Mouse (Mus musculus): ENCODE measurements around the gene Pou6f1.
A peak's percentile ranks its signal among the peaks of the same experiment; 100 is the strongest.
"Not testable (repeated sequence)": the region's sequence is repeated elsewhere in the genome, so short reads cannot be mapped to it uniquely, and the experiment has no call there.

Pou6f1 gene

DNA sequence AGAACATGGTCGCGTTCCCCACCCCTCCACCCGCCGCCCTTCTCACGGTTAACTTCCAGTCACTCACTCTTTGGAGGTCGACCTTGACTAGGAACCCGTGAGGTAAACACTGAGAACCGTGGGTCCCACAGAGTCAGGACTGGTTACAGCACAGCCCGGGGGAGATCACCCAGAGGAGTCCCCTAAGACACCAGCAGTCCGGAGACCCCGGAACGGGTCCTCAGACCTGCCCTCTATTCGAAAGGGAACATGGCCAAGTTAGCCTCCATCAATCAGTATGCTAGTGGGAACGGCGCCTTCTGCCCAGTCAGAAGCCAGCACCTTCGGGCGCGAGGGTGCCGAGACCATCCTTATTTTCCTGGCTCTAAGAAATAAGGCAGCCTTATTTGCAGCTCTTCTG is 16.4 kb upstream of the Pou6f1 start:
- no peak for DNase-seq

DNA sequence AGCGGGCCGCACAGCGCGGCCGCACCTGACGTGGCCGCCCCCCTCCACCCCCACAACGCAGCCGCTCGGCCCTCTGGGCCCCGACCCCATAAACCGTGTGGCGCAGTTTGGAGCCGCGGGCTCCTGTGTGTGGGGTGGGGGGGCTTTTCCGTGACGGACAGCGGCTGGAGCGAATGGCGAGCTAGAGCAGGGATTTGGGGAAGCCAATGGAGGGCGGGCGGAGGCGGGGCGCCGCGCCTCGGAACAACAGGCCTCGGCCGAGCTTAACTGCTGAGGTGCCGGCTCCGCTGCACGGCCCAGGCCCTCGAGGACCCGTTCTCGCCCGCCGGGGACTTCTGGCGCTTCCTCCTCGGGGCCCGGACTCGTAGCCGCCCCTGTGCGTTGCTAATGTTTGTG is 16.0 kb upstream of the Pou6f1 start:
- peak; percentile 91 to 96 for DNase-seq

DNA sequence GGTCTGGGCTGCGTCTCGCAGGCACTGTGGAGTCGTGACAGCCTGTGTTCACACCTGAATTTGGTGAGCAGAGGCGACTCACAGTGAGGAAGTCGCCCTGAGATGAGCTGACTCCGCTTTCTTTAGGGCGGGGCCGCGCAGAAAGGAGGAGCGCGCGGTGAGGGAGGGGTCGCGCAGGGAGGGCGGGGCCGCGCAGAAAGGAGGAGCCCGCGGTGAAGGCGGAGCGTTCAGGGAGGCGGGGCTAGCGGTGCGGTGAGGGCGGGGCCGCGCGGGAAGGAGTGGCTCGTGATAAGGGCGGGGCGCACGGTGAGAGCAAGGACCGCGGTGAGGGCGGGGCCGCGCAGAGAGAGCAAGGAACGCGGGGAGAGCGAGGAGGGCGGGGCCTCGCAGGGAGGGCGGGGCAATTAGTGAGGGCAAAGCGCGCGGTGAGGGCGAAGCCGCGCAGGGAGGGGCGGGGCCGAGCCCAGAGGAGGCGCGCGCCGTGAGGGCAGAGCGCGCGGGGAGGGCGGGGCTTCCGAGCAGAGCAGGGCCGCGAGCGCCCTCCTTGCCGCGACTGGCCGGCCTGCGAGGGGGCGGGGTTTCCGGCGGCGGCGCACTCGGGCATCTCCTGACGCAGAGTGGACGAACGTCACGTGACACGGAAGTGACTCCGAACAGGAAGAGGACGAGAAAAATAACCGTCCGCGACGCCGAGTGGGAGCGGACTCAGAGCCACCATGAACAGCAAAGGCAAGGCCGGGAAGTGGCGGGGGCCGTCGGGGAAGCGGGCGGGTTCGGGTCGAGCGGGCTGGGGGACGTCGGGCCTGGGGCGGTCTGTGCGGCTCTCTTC is 15.4 kb upstream of the Pou6f1 start, which contains the start of gene Dazap2:
TSS of gene Dazap2 (plus strand) at position 354 of the 829 bp plus-strand sequence.
- DNase-seq: peak; percentile 97 to 99

DNA sequence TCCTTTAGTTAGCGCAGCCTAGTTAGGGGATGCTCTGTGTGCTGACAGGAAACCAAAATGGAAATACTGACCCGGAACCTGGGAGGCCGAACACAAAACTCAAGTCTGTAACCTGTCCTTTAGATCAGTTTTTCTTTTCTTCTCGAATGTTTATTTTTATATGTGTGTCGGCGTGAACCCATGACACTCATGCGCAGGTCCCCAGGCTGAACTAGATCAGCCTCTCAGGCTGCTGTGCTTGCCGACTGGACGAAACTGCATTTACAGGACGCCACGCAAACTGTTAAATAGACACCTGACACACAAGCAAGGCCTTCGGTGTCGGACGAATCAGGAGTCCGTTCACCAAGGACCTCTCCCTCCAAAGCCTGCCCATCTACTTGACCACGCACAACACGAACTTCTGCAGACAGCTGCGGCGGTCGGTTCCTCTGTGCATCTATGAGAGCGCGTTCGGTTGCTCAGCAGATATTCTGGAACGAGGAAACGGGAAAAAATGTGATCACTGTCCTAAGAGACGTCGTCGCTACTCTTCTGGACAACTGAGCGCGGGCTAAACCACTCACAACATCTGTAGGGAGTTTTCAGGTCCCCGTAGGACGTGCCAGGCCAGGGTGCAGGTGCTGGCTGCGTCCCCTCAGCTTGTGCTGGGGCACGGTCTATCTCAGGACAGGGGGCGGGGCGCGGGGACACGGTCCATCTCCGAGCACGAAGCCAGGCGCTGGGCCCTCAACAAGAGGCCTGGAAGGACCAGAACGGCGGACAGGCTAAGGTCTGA is 14.6 kb upstream of the Pou6f1 start:
- no peak for DNase-seq

DNA sequence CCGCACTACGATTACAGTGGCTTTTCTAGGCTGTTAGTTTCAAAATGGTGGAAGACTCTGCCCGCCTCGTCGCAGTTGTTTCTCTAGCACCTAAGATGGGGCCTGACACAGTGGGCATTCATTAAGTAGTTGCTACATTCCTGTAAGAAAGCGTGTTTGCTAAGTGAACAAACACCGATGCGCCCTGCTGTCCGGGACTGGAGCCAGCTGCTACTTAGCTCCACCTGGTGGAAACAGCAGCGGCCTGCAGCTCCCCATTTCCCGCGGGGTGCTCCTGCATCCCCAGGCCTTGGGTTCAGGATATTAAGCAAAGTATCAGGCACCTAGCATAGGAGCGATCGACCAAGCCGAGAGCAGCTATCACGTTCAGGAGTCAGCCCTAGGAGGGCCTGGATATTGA is 13.8 kb upstream of the Pou6f1 start:
- peak; percentile 90 for DNase-seq

DNA sequence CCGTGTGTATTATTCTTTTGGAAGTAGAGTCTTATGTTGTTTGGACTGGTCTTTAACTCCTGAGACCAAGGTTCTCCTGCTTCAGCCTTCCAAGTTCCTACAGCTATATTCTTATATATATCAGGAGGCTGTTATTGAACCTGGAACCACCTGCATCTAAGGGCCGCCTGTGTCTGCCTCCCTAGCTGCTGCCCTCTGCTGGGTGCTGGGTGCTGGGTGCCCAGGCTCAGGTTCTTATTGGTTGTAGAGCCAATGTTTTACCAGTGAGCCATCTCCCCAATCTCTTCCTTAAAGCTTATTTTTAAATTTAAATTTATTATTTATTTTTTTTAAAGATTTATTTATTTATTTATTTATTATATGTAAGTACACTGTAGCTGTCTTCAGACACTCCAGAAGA is 12.6 kb upstream of the Pou6f1 start:
- peak in 1 of 2 experiments; percentile 52 for DNase-seq

DNA sequence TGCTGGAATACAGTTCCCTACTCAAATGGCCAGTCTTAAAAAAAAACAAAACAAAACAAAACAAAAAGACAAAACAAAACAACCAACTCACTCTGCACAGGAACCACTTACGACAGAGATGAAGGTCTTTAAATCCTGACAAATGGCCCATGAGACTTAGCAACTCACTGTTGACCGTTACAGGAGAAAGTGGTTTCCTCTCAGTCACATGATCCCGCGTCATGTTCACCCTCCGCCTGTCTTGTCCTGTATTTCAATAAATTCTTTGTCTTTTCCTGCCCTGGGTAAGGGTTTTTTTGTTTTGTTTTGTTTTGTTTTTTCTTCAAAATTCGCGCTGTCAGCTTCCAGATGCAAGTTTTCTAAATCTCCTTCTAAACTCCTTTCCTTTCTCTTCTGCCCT is 12.2 kb upstream of the Pou6f1 start:
- DNase-seq: no peak

DNA sequence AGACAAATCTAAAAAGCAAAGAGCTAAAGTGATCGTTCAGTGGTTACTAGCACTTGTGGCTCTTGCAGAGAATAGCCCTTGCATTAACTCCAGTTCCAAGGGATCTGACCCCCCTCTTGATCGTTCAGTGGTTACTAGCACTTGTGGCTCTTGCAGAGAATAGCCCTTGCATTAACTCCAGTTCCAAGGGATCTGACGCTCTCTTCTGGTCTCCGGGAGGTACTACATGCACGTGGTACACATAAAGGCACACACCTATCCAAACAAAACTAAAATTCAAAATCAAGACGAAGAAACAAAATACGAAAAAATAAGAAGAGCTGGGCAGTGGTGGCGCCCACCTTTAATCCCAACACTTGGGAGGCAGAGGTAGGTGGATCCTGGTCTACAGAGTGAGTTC is 6.9 kb upstream of the Pou6f1 start:
- DNase-seq: not testable (repeated sequence)

DNA sequence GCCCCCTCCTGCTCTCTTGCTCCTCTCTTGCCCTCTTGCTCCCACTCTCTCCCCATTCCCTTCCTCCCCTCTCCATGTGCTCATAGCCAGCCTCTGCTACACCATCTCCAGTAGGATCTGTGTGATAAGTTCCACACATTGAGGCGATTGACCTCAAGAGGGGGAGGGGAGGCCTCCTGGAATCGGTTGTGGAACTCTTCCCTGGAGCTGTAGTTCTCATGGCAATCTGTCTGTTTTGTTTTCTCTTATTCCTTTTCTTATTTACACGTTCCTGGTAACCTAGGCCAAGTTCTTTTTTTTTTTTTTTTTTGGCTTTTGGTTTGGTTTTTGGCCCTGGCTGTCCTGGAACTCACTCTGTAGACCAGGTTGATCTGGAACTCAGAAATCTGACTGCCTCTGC is 1.9 kb upstream of the Pou6f1 start:
- DNase-seq: no peak

DNA sequence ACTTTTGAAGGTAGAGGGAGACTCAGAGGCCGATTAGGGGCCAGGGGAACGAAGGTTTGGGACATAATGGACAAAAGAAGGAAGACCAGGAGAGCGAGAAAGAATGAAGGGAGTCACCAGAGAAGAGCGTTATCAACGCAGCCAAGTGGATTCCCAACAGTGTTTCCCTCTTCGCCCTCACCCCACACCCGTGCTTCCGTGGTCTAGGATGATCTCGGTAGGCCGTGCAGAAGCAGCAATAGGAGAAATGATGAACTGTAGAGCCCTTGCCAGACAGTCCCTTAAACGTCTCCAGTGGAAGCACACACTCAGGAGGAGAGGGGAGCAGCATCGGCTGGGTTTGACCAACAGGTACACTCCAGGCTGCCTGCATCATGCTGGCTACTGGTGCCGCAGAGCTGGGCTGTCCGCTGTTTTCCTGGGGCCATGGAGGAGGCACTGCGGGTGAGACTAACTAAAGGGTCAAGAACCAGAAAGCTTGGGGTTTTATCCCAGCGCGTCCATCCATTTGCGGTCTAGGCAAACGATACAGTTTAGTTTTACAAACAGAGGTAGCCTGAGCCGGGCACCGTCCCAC is 1.0 kb upstream of the Pou6f1 start:
- peak in 1 of 2 experiments; percentile 26 for DNase-seq

DNA sequence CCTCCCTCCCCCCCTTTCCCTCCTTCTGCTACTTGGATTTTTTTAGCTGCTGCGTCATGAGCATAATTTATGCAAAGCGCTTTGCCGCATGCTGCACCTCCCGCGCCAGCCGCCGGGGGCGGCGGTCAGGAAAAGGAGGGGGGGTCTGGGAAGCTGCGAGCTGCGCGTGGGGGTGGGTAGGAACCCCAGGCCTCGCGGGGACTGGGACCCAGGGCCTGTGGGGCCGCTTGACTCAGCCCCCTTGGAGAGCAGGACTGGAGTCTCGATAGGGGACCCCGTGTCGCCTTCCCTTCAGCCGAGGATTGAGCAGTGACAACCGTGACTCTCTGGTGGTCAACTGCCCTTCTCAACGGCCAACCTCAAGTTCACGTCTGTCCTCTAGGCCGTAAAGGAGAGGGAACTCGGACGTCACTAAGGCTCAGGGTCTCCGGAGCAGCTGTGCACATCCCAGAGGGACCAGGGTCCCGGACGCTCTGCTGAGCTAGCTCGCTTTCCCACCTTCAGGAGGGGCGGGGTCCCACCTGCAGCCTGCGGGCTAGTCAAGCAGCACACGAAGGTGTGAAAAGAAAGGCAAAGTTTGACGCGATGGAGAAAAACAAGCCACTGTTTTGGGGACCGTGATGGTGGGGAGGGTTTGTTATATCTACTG is 387 bp upstream of the Pou6f1 start:
- peak; percentile 70 to 80 for DNase-seq

DNA sequence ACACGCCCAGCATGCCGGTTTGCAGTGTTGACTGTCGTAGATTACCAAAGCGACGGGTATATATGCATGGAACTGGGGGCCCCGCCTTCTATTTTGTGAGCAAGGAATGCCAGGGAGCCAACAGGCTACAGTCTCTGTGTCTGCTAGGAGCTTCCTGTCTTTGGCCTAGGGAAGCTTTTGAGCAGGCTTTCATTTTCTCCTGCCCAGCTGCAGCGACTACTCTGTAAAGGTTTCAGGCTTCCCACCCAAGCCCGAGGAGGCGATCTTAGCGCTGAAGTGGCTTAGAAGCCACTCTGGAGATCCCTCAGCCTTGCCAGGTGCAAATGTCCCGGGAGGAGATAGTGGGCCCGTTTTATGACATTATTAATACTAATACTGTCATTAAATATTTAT is 905 bp downstream of the Pou6f1 start:
- peak; percentile 56 to 60 for DNase-seq

DNA sequence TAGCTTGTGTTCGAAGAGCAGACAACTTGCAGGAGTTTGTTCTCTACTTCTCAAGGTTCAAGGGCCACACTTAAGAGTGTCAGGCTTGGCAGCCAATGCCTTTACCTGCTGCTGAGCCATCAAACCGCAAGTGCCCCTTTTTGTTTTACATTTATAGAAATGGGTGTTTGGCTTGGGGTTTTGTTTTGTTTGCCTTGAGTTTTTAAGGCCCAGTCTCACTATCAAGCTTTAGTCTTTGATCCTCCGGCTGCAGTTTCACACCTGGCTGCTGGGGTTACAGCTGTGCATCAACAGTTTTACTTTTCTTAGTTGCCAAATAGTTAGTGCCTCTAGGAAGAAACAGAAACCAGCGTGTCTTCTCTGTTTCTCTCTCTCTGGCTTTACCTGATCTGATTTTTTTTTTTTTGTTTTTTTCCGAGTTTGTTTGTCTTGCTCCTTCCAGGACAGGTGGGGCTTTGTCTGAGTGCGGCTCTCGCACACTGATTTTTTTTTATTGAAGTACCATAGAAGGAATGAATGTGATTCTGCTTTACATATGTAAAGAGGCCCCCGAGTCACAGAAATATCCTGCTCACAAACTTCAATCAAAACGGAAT is 1.4 kb downstream of the Pou6f1 start:
- DNase-seq: no peak

DNA sequence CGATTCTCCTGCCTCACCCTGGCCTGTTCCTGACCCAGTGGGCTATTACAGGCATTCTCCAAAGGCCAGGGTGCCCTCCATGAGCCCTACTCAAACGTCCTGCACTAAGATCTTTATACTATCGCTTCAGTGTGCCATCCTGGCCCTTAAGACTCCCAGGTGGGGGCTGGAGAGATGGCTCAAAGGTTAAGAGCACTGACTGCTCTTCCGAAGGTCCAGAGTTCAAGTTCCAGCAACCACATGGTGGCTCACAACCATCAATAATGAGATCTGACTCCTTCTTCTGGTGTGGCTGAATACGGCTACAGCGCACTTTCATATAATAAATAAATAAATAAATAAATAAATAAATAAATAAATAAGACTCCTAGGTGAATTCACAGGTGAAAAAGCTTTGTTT is 7.0 kb downstream of the Pou6f1 start:
- DNase-seq: no peak

DNA sequence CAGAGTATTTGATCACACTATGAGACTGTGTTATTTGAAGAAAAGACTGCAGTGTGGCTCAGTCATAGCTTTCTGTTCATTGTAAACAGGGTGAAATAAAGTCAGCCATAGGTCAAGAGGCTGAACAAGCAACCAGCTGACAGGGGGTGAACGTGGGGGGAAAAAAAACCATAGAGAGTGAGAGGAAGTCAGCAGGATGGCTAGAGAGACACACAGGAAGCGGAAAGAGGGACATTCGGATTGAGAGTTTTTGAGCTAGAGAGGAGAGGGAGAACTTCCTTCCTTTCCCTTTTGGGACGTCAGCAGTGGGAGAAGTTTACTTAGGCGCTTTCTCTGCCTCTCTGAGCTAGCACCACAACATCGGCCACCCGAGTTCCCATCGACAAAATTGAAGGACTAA is 9.3 kb downstream of the Pou6f1 start:
- no peak for DNase-seq

DNA sequence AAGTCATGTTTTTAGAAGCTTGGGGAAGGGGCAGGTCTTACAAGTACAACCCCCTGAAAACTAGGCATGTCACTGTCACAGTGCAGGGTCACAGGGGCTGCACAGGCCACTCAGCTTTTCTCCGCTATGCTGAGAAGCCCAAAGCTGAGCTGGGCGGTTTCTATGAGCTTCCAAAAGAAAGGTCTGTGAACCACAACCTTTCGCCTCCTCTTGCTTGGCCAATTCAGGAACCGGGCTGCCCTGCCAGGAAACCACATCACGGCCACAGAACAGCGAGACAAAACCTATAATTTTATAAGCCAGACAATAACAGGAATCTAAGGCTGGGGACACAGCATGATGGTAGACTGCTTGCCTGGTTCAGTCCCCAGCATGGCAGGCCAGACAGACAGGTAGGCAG is 11.5 kb downstream of the Pou6f1 start:
- no peak for DNase-seq

DNA sequence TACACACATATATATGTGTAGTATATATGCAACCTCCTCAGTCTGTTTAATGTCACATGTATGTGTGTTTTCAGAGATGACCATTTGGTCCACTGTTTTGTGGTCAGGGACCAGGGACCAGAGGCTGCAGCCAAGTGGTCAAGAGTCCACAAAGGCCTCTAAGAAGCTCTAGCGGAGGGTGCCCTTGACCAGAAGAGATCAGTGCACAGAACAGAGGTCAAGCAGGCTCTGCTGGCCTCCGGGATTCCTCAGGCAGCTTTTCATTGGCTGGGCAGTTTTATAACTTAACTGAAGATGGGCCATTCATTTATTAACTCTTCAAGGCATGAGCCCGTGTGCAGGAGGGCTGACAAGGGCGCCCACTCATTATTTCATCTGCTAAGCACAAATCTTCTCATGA is 12.6 kb downstream of the Pou6f1 start:
- DNase-seq: no peak

DNA sequence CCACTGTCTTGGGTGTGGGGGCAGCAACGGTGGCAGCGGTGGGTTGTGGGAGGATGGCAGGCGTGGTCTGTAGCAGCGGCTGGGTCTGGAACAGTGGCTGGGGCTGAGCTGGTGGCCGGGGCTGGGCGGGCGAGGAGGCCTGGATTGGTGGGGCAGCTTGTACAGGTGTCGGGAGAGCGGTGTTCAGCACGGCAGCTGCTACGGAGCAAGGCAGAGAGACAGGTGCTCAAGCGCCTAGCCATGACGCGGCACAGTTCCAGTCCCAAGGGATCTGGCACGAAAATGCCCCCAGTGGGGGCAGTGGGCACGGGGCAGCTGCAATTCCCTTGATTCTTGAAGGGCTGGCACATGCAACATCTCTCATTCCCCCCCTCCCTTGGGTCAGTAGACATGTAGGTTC is 13.9 kb downstream of the Pou6f1 start:
- DNase-seq: no peak

DNA sequence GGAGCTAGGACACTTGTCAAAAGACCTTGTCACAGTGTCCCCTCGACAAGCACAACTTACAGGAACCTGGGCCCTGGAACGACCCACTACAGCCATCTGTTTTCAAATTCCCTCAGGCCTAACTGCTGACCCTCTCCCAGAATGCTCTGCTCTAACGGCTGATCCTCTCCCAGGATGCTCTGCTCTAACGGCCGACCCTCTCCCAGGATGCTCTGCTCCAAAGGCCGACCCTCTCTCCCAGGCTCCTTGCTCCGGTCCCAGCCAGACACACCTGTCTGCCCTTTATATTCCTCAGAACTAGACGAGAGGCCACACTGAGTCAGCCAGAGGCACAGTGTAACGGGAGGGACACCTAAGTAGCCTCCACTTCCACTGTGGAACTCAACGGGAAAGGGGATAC is 19.7 kb downstream of the Pou6f1 start:
- DNase-seq: no peak

DNA sequence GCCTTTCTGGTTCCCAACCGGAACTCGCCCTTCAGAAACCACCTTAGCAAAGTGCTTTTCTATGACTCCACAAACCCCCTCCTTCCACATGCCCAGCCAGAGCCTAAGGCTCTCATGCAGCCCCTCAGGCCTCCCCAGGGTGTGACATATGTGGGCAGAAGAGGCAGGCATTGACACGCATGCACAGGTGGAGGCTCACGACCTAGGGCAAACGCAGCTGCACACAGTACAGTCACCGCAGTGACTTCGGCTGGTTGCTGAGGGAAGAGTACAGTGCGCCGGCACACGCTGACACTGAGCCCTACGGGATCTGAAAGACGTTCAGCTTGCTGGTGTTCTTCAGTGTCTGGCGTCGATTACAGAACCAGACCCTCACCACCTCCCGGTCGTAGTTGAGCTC is 21.8 kb downstream of the Pou6f1 start:
- DNase-seq: no peak

DNA sequence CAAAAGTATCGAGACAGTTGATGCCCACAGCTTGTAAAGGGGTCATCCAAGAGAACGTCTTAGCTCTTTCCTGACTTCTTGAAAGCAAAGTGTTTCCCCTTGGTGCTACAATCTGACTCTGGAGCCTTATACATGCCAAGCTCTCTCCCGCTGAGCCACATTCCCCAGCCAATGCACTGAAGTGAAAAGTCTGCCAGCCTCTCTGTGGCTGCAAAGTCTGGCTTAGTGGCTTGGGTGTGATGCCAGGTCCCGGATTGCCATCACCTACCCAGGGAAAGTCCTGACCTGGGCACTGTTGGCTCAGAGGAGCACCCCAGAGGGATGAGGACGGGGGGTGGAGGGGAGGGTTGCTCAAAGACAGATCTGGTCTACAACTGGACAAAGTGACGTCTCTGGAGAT is 23.0 kb downstream of the Pou6f1 start:
- peak; percentile 28 to 51 for DNase-seq

DNA sequence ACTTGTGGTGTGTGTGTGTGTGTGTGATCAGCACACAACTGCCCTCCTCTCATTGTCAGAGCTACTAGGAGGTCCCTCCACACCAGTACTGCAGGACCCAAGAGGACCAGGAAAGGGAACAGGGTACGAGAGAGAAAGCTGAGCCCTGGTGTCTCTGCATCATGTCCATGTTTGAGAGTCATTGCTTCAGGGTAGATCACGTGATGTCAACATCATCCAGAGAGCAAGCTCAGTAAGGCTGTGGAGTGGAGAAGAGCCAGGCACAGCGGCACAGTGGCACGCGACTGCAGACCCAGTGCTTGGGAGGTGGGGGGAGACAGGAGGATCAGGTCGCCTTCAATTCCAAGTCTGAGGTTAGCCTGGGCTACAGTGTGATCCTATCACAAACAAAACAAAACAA is 23.4 kb downstream of the Pou6f1 start:
- no peak for DNase-seq

DNA sequence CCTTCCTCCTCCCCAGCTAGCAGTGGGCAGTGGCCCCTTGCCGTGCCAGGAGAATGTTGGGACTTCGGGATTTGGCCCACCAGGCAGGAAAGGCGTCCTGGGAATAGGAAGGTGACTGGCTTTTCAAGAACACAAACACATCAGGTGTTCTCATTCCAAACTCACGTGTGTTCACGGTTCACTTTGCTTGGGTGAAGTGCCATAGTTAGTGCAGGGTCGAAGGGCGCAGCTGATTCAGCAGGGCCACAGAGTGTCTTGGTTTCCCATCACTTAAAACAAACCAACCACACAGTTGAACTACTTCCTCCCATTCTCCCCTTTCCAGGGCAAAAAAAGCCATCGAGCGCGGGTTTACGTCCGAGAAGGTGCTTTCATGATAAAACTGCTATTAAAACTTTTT is 24.4 kb downstream of the Pou6f1 start:
- no peak for DNase-seq
